Mouse (Mus musculus) B cell, adult 67 days (primary cell): ENCODE measurements around the gene Lrrc73. TPM values are rescaled to one million over a fixed set of nuclear protein-coding genes. Genes with fewer than 3 reads are reported as not detected.

ENCODE experiments used
- total RNA-seq, 2 experiments: library from RNA; stranded (reverse); gene quantifications; 4 replicates each; pipeline ENCODE4 v1.2.4; 2023

Gene Lrrc73
- total RNA-seq, result 1 to 10 TPM; 1.7 to 1.9 TPM

DNA sequence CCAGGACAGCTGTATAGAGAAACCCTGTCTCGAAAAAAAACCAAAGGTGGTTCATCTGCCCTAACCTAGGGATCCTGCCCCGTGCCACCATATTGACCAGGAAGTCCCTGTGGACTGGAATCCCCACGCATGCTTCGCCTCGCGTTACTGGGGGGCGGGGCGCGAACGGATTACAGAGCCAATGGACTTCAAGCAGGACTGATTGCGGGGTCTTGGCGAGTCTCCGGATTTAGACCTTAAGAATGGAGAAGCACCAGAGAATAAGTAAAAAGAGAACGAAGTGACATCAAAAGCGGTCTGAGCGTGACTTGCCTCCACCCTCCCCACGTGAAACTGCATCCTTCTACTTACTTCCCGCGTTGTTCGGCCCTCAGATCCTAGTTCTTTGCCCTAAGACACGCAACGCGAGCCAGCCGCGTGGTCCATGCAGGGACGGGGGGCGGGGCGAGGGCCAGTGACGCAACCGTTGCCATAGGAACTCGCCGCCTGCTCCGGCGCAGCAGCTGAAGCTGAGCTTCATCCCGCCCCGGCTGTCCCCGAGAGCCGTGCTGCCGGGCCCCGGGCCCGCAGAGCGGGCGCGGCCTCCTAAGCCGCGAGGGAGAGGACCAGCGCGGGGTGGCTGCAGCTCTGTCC, at the start of gene Lrrc73:
TSS of gene Lrrc73 (plus strand) at position 80 of the 633 bp plus-strand sequence.

DNA sequence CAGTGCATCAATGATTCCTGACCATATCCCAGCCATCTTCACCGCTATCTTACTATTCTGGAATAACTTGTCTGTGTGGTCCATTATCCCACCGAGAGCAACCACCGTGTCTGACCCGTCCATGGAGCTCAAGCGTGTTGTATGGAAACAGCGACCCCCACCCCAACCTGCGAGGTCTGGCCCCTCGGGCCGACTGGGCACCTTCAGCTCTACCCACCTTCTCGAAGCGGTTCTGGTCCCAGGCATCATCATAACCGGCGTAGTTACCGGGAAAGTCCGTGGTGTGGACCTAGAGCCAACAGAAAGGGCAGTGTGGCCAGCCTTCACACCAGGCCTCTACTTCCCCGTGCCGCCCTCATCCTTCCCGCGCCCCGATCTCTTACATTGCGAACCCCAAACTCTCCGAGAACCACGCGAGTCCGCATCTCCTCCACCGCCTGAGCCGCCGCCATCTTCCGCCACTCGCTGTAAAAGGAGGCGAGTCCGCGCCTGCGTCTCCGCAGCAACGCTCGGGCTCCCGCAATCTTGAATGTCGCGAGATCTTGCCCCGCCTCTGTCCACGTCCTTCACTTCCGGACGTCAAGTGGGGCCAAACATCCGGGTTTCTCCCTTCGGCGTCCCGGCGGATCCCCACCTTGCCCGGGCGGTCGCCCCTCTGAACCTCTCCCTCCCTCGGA, 5.7 kb upstream of the Lrrc73 start, which contains the start of the genes Polr1c and Yipf3:
TSS of gene Polr1c (minus strand) at position 543 of the 677 bp plus-strand sequence.
TSS of gene Yipf3 (plus strand) at position 569 of the 677 bp plus-strand sequence.

DNA sequence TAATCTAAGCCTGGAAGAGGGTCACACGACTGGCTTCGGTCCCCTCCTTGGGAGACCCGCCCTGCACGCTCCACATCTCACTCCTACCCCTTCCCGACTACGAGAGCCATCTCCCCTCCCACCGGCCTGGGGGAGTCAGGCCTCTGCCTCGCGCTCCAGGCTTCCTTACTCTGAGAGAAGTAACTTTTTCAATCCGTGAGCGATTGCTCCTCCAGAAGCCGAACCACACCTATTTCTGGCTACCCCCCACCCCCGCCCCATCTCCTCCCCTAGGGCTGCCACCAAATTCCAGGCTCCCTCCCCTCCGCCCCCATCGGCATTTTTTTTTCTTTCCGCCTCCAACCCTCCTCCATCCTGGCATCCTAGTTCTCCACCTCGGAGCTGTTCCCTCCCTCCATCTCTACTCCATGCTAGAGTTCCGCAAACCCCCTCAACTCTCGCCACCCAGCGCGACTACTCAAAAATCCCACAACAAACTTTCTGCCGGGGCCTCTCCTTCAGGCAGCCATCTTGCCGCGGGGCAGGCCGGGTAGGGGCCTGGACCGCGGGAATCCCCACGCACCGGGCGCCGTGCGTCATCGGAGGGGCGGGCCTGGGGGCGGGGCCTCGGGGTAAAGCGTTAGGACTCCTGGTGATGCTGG, 29.3 kb downstream of the Lrrc73 start, which contains the start of gene Tjap1:
TSS of gene Tjap1 (minus strand) at position 544 of the 641 bp plus-strand sequence.

DNA sequence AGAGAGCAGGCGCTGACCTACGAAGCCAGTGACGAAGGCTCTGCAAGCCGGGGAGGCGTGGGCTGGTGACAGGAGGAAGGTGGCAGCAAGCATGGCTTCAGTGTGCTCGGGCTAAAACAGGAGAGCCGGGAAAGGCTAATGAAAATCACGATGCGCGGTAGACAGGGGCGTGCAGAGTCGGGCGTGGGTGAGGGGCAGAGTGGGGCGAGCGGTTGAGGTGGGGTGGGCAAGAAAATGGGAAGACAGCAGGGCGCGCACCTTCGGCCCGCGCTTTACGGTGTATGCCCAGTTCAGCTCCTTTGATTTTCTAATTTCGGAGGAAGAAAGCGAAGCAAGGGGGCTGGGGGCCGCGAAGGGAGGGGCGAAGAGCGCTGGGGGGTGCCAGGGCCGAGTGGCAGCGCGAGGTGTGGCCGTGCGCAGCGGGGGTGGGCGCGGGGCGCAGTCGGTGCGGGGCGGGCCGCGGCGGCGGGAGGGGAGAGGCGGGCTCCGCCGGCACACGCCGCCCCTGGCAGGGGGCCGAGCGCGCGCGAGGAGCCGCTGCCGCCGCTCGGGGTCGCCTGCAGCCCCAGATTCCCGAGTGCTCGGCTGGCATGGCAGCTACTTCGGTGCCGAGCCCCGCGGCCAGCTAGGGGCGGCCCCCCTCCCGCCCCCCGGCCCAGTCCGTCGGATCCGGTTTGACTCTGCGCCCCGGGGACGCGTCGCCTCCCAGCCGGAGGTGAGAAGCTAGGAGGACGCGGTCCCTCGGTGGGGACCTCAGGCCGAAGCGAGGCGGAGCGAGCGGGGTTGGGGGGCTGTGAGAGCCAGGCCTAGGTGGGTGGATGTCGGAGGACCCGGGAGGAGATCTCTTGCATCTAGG, 44.3 kb downstream of the Lrrc73 start, which contains the start of gene Dlk2:
TSS of gene Dlk2 (plus strand) at position 58 of the 856 bp plus-strand sequence.

Other genes starting within 250 kb of the Lrrc73 start
- gene Vegfa, start 221.2 kb upstream of the Lrrc73 start, total RNA-seq, result 1 to 10 TPM; 2.7 to 6.3 TPM
- 10 to 100 TPM; 43.4 to 55.3 TPM for gene Mrps18a, start 142.5 kb upstream of the Lrrc73 start, total RNA-seq
- gene Rsph9, start 109.3 kb upstream of the Lrrc73 start, total RNA-seq, result under 1 TPM in 1 of 2 experiments, not detected in 1; 0.78 TPM
- 10 to 100 TPM; 26.4 to 27.0 TPM for gene Mad2l1bp, start 100.0 kb upstream of the Lrrc73 start, total RNA-seq
- gene Gtpbp2, start 92.5 kb upstream of the Lrrc73 start, total RNA-seq, result 100 to 1,000 TPM; 272 to 277 TPM
- 10 to 100 TPM; 15.6 to 16.4 TPM for gene Polh, start 50.9 kb upstream of the Lrrc73 start, total RNA-seq
- gene Xpo5, start 50.7 kb upstream of the Lrrc73 start, total RNA-seq, result 10 to 100 TPM; 45.0 to 48.6 TPM
- gene Polr1c, start 5.5 kb upstream of the Lrrc73 start, total RNA-seq, result 10 to 100 TPM; 55.1 to 63.8 TPM
- gene Yipf3, start 5.5 kb upstream of the Lrrc73 start, total RNA-seq, result 10 to 100 TPM; 69.4 to 79.0 TPM
- gene Tjap1, start 29.5 kb downstream of the Lrrc73 start, total RNA-seq, result 10 to 100 TPM; 58.8 to 59.3 TPM
- not detected for gene Dlk2, start 43.9 kb downstream of the Lrrc73 start, total RNA-seq
- 10 to 100 TPM; 14.6 to 15.8 TPM for gene Abcc10, start 74.8 kb downstream of the Lrrc73 start, total RNA-seq
- gene Zfp318, start 130.2 kb downstream of the Lrrc73 start, total RNA-seq, result 100 to 1,000 TPM; 305 to 314 TPM
- gene Crip3, start 175.4 kb downstream of the Lrrc73 start, total RNA-seq, result 1 to 10 TPM; 7.9 to 8.9 TPM
- gene Slc22a7, start 184.9 kb downstream of the Lrrc73 start, total RNA-seq, result not detected
- gene Ttbk1, start 234.1 kb downstream of the Lrrc73 start, total RNA-seq, result 1 to 10 TPM; 3.9 to 4.7 TPM
- not detected for gene Dnph1, start 243.2 kb downstream of the Lrrc73 start, total RNA-seq